Mouse (Mus musculus) neural tube, embryonic 14.5 days (tissue): ENCODE results near the gene Tnpo3. TPM values are rescaled to one million over a fixed set of nuclear protein-coding genes. Genes with fewer than 3 reads are reported as not detected.
A peak's percentile ranks its signal among the peaks of the same experiment; 100 is the strongest.

Experiments used
- ATAC-seq: fragments of 200-750 bp; cut with Nextera tagmentation; 2 replicates; pipeline ENCODE4 v1.8.0; 2017; ENCODE audit warnings: low read depth, mild to moderate bottlenecking, moderate TSS enrichment, moderate library complexity
- H3K27ac ChIP-seq: fragments of 300-500 bp; sonication (generic); 2 replicates; pipeline ENCODE4 v1.5.1; 2014; ENCODE audit warnings: low read depth, mild to moderate bottlenecking, control low read depth, low read length, moderate library complexity, mixed read lengths
- H3K27me3 ChIP-seq: fragments of 300-500 bp; sonication (generic); 2 replicates; pipeline ENCODE4 v1.6.1; 2014; ENCODE audit warnings: low read length; ENCODE audit not compliant: control insufficient read depth, insufficient read depth
- H3K36me3 ChIP-seq: fragments of 300-500 bp; sonication (generic); 2 replicates; pipeline ENCODE4 v1.6.1; 2014; ENCODE audit warnings: low read length, mixed read lengths; ENCODE audit not compliant: control insufficient read depth, insufficient read depth
- H3K4me1 ChIP-seq: fragments of 300-500 bp; sonication (generic); 2 replicates; pipeline ENCODE4 v1.6.1; 2014; ENCODE audit warnings: low read length; ENCODE audit not compliant: control insufficient read depth, insufficient read depth
- H3K4me2 ChIP-seq: fragments of 300-500 bp; sonication (generic); 2 replicates; pipeline ENCODE4 v1.6.1; 2014; ENCODE audit warnings: mild to moderate bottlenecking, low read depth, low read length, control low read depth
- H3K4me3 ChIP-seq: fragments of 300-500 bp; sonication (generic); 2 replicates; pipeline ENCODE4 v1.5.1; 2014; ENCODE audit warnings: low read depth, low read length, control low read depth, mixed read lengths
- H3K9ac ChIP-seq: fragments of 300-500 bp; sonication (generic); replicated peaks from 2 replicates; pipeline ENCODE4 v1.6.1; 2014; ENCODE audit warnings: low read depth, mild to moderate bottlenecking, control low read depth, low read length, mixed read lengths
- H3K9me3 ChIP-seq: fragments of 300-500 bp; sonication (generic); 2 replicates; pipeline ENCODE4 v1.6.1; 2016; ENCODE audit warnings: low read length; ENCODE audit not compliant: control insufficient read depth
- WGBS: fragments of 180-500 bp; shearing (Covaris S2); extraction: QIAGEN DNeasy Blood & Tissue Kit; methylation state at CpG from one replicate; pipeline ENCODE4 v1.1.7; 2014; 5-methylcytosine and 5-hydroxymethylcytosine counted together
- polyA plus RNA-seq: library from polyadenylated mRNA; unstranded; fragments of >200 nt; fragmentation: Nextera tagmentation; extraction: Ambion mirVana; gene quantifications from 2 replicates; pipeline ENCODE4 v1.2.1, GENCODE M21; 2014

Tnpo3 gene
- polyA plus RNA-seq, 1 experiment from 2014 or later: 83.1 TPM

- H3K9ac ChIP-seq: no peak overlapping the region
Observed at GRCm38 (mm10) chr6:29525256-29525655, 84.4 kb downstream of the Tnpo3 start.

GRCm38 (mm10) chr6:29524034-29524489, 85.6 kb downstream of the Tnpo3 start:
- H3K27ac ChIP-seq: no peak overlapping the region
- peaks cover 12% of the 10 kb centered on the region for H3K27me3 ChIP-seq
- H3K4me1 ChIP-seq: peaks cover 15% of the 10 kb centered on the region
- no peak overlapping the region for H3K4me3 ChIP-seq
- WGBS: 74% methylated on average over 6 of the region's 6 CpGs
- no peaks in the 10 kb centered on the region for H3K9me3 ChIP-seq
- H3K36me3 ChIP-seq: no peaks in the 10 kb centered on the region
- H3K9ac ChIP-seq: no peak overlapping the region
- H3K4me2 ChIP-seq: no peak overlapping the region
- ATAC-seq: no peak

More at GRCm38 (mm10) chr6:29525256-29525655, 84.4 kb downstream of the Tnpo3 start:
- Histone ChIP-seq H3K27me3 (peaks cover 18% of the 10 kb centered on the region), H3K4me1 (peaks cover 15% of the 10 kb centered on the region), H3K4me3 (no peak overlapping the region), H3K36me3 (no peaks in the 10 kb centered on the region), H3K4me2 (no peak overlapping the region), H3K27ac (no peak overlapping the region), H3K9me3 (no peaks in the 10 kb centered on the region)
- ATAC-seq: no peak
- WGBS: 72% methylated on average over 6 of the region's 6 CpGs

- peaks cover 12% of the 10 kb centered on the region for H3K27me3 ChIP-seq
- no peaks in the 10 kb centered on the region for H3K9me3 ChIP-seq
- H3K9ac ChIP-seq: no peak overlapping the region
- no peak overlapping the region for H3K27ac ChIP-seq
- no peak overlapping the region for H3K4me3 ChIP-seq
- H3K4me1 ChIP-seq: peaks cover 15% of the 10 kb centered on the region
- WGBS: 81% methylated on average over 12 of the region's 12 CpGs
- no peaks in the 10 kb centered on the region for H3K36me3 ChIP-seq
- H3K4me2 ChIP-seq: no peak overlapping the region
- ATAC-seq: no peak
Observed at GRCm38 (mm10) chr6:29523301-29524033, 86.2 kb downstream of the Tnpo3 start.

GRCm38 (mm10) chr6:29522626-29523300, 86.9 kb downstream of the Tnpo3 start:
- H3K27me3 ChIP-seq: peaks cover 12% of the 10 kb centered on the region
- no peaks in the 10 kb centered on the region for H3K36me3 ChIP-seq
- peaks cover 11% of the 10 kb centered on the region for H3K4me1 ChIP-seq
- H3K4me3 ChIP-seq: no peak overlapping the region
- no peak for ATAC-seq
- no peak overlapping the region for H3K27ac ChIP-seq
- H3K9ac ChIP-seq: no peak overlapping the region
- no peaks in the 10 kb centered on the region for H3K9me3 ChIP-seq
- no peak overlapping the region for H3K4me2 ChIP-seq
- WGBS: 82% methylated on average over 6 of the region's 6 CpGs

DNA sequence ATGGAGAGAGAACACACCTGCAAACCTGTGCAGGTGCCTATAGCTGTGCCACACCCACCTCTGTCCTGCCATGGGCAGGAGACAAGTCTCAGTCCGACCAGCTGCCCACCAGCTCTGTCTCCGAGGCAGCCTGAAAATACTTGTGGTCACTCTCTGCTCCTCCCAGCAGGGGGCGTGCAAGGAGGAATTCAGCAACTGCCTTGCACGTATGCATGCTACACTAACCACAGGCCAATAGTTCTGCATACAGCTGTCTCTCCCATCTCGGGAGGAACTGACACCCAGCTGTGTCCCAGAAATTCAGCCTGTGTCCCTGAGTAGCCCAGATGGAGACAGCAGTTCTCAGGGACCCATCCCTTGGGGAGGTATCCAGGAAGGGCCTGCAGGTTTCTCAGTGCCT, 92.5 kb downstream of the Tnpo3 start:
- no peak overlapping the region for H3K4me2 ChIP-seq
- 7% methylated on average over 5 of the region's 5 CpGs for WGBS
- H3K36me3 ChIP-seq: no peaks in the 10 kb centered on the region
- H3K27ac ChIP-seq: no peak overlapping the region
- no peaks in the 10 kb centered on the region for H3K27me3 ChIP-seq
- peak; percentile 35; the same call in 1 of the 2 replicates for ATAC-seq
- H3K4me3 ChIP-seq: no peak overlapping the region
- H3K9ac ChIP-seq: no peak overlapping the region
- no peaks in the 10 kb centered on the region for H3K9me3 ChIP-seq
- H3K4me1 ChIP-seq: 0 out of 2 replicates have a peak, but pooled peaks cover 6% of the 10 kb centered on the region

DNA sequence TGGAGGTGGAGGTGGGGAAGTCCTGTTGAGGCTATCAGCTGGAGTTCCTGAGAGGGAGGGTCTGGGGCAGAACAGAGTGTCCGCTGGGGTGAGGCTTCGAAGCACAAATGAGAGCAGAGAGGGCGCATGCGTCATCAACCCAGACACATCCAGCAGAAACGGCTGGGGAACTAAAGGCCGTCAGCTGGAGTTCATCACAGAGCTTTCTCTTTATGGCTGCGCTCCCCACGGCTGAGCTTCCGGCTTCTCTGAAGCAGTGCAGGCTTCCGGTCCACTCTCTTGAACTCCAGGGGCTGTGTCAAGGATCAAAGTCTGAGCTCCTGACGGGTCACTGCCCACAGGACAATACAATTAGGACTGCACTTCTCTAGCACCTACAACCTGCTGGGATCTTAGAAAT, 96.4 kb downstream of the Tnpo3 start:
- no peak overlapping the region for H3K4me3 ChIP-seq
- H3K36me3 ChIP-seq: no peaks in the 10 kb centered on the region
- no peaks in the 10 kb centered on the region for H3K9me3 ChIP-seq
- H3K27me3 ChIP-seq: peaks cover 8% of the 10 kb centered on the region; the same call in 1 of the 2 replicates
- ATAC-seq: peak; percentile 72
- 0 out of 2 replicates have a peak, but pooled peaks cover 6% of the 10 kb centered on the region for H3K4me1 ChIP-seq
- peak overlapping the region; percentile 40 for H3K4me2 ChIP-seq
- 0% methylated on average over 11 of the region's 11 CpGs for WGBS
- H3K27ac ChIP-seq: 0 out of 2 replicates have a peak overlapping the region, but pooled peaks have one; percentile 34
- peak overlapping the region; percentile 18; the same call in 1 of the 2 replicates for H3K9ac ChIP-seq

- Histone ChIP-seq H3K4me2 (no peak overlapping the region), H3K27ac (0 out of 2 replicates have a peak overlapping the region, but pooled peaks have one; percentile 16)
- WGBS: 38% methylated on average over 2 of the region's 2 CpGs
Observed at GRCm38 (mm10) chr6:29509086-29509485, 100.6 kb downstream of the Tnpo3 start.

GRCm38 (mm10) chr6:29507447-29508309, 102.0 kb downstream of the Tnpo3 start, which contains the start of gene Kcp:
Gene Kcp (minus strand): TSS chr6:29507952.
- peaks cover 7% of the 10 kb centered on the region; the same call in 1 of the 2 replicates for H3K4me1 ChIP-seq
- WGBS: under 1% methylated on average over 46 of the region's 47 CpGs

More at GRCm38 (mm10) chr6:29509086-29509485, 100.6 kb downstream of the Tnpo3 start:
- Histone ChIP-seq H3K4me1 (peaks cover 13% of the 10 kb centered on the region; the same call in 1 of the 2 replicates), H3K9ac (no peak overlapping the region), H3K4me3 (no peak overlapping the region), H3K9me3 (no peaks in the 10 kb centered on the region), H3K36me3 (no peaks in the 10 kb centered on the region), H3K27me3 (peaks cover 8% of the 10 kb centered on the region; the same call in 1 of the 2 replicates)
- no peak for ATAC-seq

More at GRCm38 (mm10) chr6:29507447-29508309, 102.0 kb downstream of the Tnpo3 start, which contains the start of gene Kcp:
- Histone ChIP-seq H3K4me3 (peak within 1 kb of the TSS; percentile 42), H3K9ac (peak within 1 kb of the TSS; percentile 52), H3K27ac (no peak within 1 kb of the TSS), H3K4me2 (peak within 1 kb of the TSS; percentile 62), H3K36me3 (no peaks in the 10 kb centered on the region), H3K27me3 (peaks cover 8% of the 10 kb centered on the region; the same call in 1 of the 2 replicates), H3K9me3 (no peaks in the 10 kb centered on the region)
- ATAC-seq: peak; percentile 68
